8 mouse cellular contexts compared by ENCODE assay signal in genomic region chr3:51561109-51561992, GRCm38 (mm10). TPM values are rescaled to one million over a fixed set of nuclear protein-coding genes. Genes with fewer than 3 reads are reported as not detected.
DNase-seq lines count a peak whose midpoint lies in the region; ATAC-seq and TF ChIP-seq lines count a peak whose summit lies in the region.

No protein-coding gene starts in this region.

- DNase-seq in G1E (ENCODE audit: low spot score) = peak; percentile 64
- peak; percentile 47 for DNase-seq in c-Kit-positive CD71-positive TER-119-positive erythroid progenitor cells, embryonic 14.5 days (ENCODE audit: low spot score)
- DNase-seq in heart, postnatal 36 days = peak; percentile 58 to 61
- DNase-seq in layer of hippocampus, adult 8-10 months (ENCODE audit: low spot score in 2 of 2) = peak; percentile 34 to 47
- peak; percentile 34 for DNase-seq in ovary, postnatal 14 days (ENCODE audit: low spot score)
- peak; percentile 66 for DNase-seq in thymus, postnatal 25 days

- peak; percentile 28 for ATAC-seq in G1E (ENCODE audit: extremely low read depth, insufficient number of reproducible peaks, low FRiP score, poor library complexity, severe bottlenecking)
- ATAC-seq in forebrain, embryonic 13.5 days = peak; percentile 51
- peak; percentile 61 for ATAC-seq in lung, embryonic 16.5 days (ENCODE audit: low read depth)

- H3K4me2 ChIP-seq in forebrain, embryonic 13.5 days = peak overlapping the region; percentile 94
- H3K4me2 ChIP-seq in lung, embryonic 16.5 days (ENCODE audit: low read depth, low read length) = peak overlapping the region; percentile 98

- peak overlapping the region; percentile 97 for H3K4me3 ChIP-seq in G1E (ENCODE audit: low read depth, low read length)
- H3K4me3 ChIP-seq in forebrain, embryonic 13.5 days = peak overlapping the region; percentile 80
- peak overlapping the region; percentile 82 for H3K4me3 ChIP-seq in lung, embryonic 16.5 days (ENCODE audit: low read length)

- peak overlapping the region; percentile 96 for H3K9ac ChIP-seq in forebrain, embryonic 13.5 days
- peak overlapping the region; percentile 92 for H3K9ac ChIP-seq in lung, embryonic 16.5 days (ENCODE audit: low read length)

- 1% methylated on average over 32 of the region's 32 CpGs for WGBS in forebrain, embryonic 13.5 days
- WGBS in lung, embryonic 16.5 days = under 1% methylated on average over 32 of the region's 32 CpGs

- H3K36me3 ChIP-seq in G1E (replicated peaks) = peaks cover 17% of the 10 kb centered on the region
- peaks cover 4% of the 10 kb centered on the region; the same call in 1 of the 2 replicates for H3K36me3 ChIP-seq in forebrain, embryonic 13.5 days (ENCODE audit: poor library complexity, severe bottlenecking)
- H3K36me3 ChIP-seq in lung, embryonic 16.5 days (ENCODE audit: control insufficient read depth, insufficient read depth, low read length) = no peaks in the 10 kb centered on the region

- TF ChIP-seq CTCF in G1E (IDR thresholded peaks at IDR 0.05; ENCODE audit: low read depth, low read length) = no peak

- H3K4me1 ChIP-seq in G1E (ENCODE audit: insufficient read depth, low read depth, low read length) = peaks cover 41% of the 10 kb centered on the region
- H3K4me1 ChIP-seq in forebrain, embryonic 13.5 days = peaks cover 34% of the 10 kb centered on the region
- H3K4me1 ChIP-seq in lung, embryonic 16.5 days (replicated peaks; ENCODE audit: control insufficient read depth, insufficient read depth, low read length) = peaks cover 6% of the 10 kb centered on the region; the same call in 1 of the 2 replicates

- no peaks in the 10 kb centered on the region for H3K27me3 ChIP-seq in G1E (ENCODE audit: insufficient read depth, low read length)
- no peaks in the 10 kb centered on the region for H3K27me3 ChIP-seq in forebrain, embryonic 13.5 days
- H3K27me3 ChIP-seq in lung, embryonic 16.5 days (ENCODE audit: control insufficient read depth, insufficient read depth, low read depth, low read length) = no peaks in the 10 kb centered on the region

- peak overlapping the region; percentile 96 for H3K27ac ChIP-seq in forebrain, embryonic 13.5 days
- peak overlapping the region; percentile 81 for H3K27ac ChIP-seq in lung, embryonic 16.5 days (ENCODE audit: low read length)

- no peaks in the 10 kb centered on the region for H3K9me3 ChIP-seq in G1E (replicated peaks)
- H3K9me3 ChIP-seq in forebrain, embryonic 13.5 days (replicated peaks) = no peaks in the 10 kb centered on the region
- H3K9me3 ChIP-seq in lung, embryonic 16.5 days (ENCODE audit: control insufficient read depth, low read length) = no peaks in the 10 kb centered on the region

- intact Hi-C loops in heart, postnatal 36 days (cut with DNase I) = loop anchor here (2.0 to 10.0 kb wide), 4 partner anchors 79 to 1903 kb away; partner anchors contain the start of genes Nhlrc3, Proser1 and Rab33b

RNA-seq across cellular contexts. Expression of gene Setd7, which starts 0.7 kb away (rescaled TPM):
- total RNA-seq in G1E (2014; fragmentation: Nextera tagmentation) (56.1 and 67.1 TPM in 2 replicates), G1E (2017) (20.2 and 26.0 TPM in 2 replicates)
- polyA plus RNA-seq in G1E (2012) = 7.4 and 8.7 TPM in 2 replicates
- polyA plus RNA-seq in forebrain, embryonic 13.5 days (2015; fragmentation: Nextera tagmentation; extraction: Ambion mirVana) = 5.1 TPM in 2 replicates
- total RNA-seq in heart, postnatal 36 days (2021) = 10 to 100 TPM; 57.2 to 62.0 TPM
- 100 to 1,000 TPM; 108 to 152 (median 132) TPM for total RNA-seq in layer of hippocampus, adult 8-10 months (2022)
- polyA plus RNA-seq in lung, embryonic 16.5 days (2015; fragmentation: Nextera tagmentation; extraction: Ambion mirVana) = 2.5 and 3.5 TPM in 2 replicates

Comparison
In these comparisons a context has a peak if more than half of its experiments do, and no peak if none do; other contexts are left out.
1. Peak in every context shown above with its lines: DNase-seq, ATAC-seq, H3K4me3 ChIP-seq and H3K27ac ChIP-seq.